Mouse (Mus musculus): ENCODE measurements at regions not wholly inside any gene's neighbourhood (a gene's known extent, or its start where the extent isn't known, plus 50 kb on each side); places are given as distances from the start of the nearest gene placed in this dataset.

DNA sequence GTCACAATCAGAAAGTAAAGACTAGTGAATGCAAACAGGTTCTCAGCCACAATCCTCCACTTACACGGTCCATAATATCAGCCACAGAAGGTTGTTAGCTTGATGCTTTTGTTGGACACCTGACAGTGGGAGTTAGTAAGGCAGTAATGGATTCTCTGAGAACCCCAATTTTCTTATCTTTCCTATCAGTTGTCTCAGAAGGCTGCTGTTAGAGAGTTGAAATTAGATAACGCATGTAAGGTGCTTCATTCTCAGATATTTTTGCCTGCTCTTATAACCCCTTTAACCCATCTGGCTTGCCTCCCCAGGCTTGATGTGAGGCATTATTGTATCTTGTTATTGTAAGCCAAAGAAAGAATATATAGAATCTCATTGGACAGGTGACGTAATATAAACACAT is 63.0 kb upstream of the Ube2e3 start:
- intact Hi-C loops (cut with DNase I; ENCODE audit: low total_unique reads) = no loop called here
- no peak for DNase-seq

DNA sequence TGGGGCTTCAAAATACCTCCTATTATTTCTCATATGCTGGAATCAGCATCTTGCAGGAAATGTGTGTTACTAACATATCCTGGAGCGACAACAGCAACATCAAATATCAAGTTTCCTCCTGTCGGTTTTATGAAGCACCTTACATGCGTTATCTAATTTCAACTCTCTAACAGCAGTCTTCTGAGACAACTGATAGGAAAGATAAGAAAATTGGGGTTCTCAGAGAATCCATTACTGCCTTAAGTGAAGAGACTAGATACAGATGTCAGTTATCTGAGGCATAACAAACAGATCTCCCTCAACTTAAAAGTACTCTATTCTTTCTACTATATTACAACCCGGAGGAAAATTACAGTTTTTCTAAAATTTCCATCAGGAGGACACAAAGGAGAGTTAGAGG is 64.4 kb upstream of the Ube2e3 start:
- DNase-seq = no peak
- intact Hi-C loops (cut with DNase I; ENCODE audit: low total_unique reads) = no loop called here

DNA sequence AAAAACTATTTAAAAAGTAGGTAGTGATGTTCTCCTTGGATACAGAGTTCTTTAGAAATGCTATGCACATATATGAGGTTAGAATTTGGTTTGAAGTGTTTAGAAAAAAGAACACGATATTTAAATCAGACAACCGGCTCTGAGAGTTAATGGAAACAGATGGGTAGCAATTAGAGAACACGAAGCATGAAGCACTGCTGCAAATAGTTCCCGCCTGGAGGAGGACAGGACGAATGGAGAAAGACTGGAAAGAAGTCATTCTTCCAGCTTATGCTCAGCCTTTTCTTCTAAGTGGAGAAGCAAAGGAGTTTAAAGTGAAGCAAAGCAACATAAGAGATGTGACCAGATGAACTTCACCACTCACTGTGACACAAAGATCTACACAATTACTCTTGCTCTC is 72.5 kb upstream of the Ube2e3 start:
- intact Hi-C loops (cut with DNase I; ENCODE audit: low total_unique reads) = no loop called here
- DNase-seq = no peak

DNA sequence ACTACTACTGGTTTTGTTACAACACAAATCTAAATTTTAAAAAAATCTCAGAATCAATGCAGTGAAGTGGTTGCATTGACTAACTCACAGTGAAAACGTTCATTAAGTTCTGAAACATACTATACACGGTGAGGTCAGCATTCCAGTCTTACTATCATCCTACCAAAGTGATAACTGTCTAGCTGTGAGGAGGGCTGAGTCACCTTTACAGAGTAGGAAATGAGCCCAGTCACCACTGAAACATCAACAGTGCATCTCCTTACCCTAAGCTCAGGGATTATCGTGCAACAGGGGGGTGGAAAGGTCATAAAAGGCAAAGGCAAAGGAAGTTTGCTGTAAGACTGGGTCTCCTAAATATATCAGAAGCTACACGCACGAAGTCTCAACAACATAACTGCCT is 73.2 kb upstream of the Ube2e3 start:
- intact Hi-C loops (cut with DNase I; ENCODE audit: low total_unique reads) = no loop called here
- no peak for DNase-seq

DNA sequence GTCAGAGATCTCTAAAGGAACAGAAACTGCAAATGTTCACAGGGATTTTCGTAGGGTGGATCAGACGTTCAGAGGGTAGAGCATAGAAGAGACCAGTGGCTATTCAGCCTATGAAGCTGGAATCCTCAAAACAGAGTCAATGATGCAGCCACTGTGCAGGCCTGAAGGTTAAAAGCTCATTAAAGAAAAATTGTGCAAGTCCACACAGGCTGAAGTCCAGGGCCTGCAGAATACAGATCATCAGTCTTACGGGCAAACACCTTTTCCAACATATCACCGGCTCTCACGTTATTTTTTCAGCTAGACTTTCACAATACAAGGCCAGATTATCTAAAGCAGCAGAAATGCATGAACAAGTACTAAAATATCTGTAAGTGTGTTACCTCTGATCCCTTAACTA is 78.8 kb upstream of the Ube2e3 start:
- DNase-seq = no peak
- intact Hi-C loops (cut with DNase I; ENCODE audit: low total_unique reads) = no loop called here

DNA sequence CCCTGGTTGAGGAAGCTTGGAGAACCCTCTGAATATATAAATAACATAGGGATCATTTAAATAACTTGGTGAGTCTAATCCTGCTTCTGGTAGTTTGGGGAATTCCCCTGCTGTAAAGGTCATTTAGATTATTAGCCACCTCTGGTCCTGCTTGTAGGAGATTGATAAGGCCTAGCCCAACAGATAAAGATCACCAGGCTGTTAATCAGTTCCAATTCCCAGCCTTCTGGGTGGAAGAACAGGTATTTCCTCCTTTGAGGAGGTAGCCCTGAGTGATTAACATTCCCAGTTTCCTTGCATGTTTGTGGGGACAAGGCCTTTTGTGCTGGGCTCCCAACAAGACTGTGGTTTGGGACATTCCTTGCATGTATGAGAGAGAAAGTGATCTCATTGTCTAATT is 79.7 kb upstream of the Ube2e3 start:
- intact Hi-C loops (cut with DNase I; ENCODE audit: low total_unique reads) = no loop called here
- no peak for DNase-seq

DNA sequence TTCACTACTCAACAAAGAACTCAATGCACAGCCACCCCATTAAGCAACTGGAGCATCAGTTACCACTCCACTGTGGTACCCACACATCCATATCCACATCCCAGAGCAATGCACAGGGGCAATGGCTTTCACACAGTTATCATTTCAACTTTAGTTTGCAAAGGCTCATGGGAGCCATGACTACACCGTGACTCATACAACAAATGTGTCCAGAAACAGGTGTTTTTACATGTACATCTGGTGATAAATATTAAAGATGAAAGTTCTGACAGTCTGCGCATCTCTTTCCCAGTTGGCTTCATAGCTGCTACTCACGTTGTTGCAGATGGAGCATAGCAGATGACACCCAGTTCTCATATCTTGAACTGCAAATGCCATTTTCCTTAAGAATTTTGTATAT is 88.0 kb upstream of the Ube2e3 start:
- no peak for DNase-seq
- intact Hi-C loops (cut with DNase I; ENCODE audit: low total_unique reads) = no loop called here

DNA sequence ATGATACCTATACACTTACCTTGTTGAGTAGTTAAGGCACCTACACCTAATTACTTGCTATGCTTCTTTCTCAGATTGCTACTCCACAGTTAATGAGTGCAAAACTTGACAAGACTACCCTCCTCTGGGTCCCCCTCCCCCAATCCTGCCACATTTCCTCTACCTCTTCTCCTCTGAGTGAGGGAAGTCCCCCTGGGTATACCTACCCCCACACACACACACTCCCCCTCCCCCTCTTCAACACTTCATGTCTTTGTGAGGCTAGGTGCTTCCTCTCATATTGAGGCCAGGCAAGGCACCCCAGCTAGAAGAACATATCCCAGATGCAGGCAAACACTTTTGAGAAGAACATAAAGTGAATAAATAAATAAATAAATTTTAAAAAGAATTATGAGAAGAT is 90.3 kb upstream of the Ube2e3 start:
- no peak for DNase-seq
- intact Hi-C loops (cut with DNase I; ENCODE audit: low total_unique reads) = no loop called here

DNA sequence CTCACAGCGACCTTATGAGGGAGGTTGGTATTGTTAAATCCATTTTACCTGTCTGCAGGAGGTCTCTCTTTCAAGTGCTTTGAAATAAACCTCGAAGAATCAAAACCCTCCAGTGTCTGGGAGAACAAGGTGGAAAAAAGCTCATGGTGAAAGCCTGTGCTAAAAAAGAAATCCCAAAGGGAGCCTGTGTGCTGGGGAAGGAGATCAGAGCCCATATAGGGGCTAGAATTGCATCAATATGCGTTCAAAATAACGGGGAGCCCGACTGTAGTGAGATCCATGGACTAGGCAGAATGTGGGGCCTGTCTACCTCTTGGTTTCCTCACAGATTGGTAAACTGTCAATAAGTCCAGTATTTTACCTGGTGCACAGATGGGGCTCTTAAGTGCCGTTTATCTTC is 113.6 kb upstream of the Ube2e3 start:
- intact Hi-C loops (cut with DNase I; ENCODE audit: low total_unique reads) = no loop called here
- no peak for DNase-seq

DNA sequence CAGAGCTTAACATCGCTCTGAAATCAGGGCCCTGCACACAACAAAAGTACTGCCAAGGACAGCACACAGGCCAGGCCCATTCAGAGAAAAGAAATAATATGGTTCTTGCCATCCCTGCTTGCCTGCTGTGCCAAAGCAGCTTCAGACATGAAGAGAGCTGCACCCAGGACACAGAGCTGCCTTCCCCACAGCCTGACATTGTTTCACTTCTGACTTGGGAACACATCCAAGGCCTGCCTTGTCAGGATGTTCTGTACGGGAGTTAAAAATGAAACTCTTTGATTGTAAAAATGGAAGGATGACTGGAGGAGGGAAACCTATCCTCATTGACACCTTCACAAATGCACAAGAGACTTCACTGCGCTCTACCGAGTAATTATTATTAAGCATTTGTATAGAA is 114.0 kb upstream of the Ube2e3 start:
- intact Hi-C loops (cut with DNase I; ENCODE audit: low total_unique reads) = no loop called here
- no peak for DNase-seq

DNA sequence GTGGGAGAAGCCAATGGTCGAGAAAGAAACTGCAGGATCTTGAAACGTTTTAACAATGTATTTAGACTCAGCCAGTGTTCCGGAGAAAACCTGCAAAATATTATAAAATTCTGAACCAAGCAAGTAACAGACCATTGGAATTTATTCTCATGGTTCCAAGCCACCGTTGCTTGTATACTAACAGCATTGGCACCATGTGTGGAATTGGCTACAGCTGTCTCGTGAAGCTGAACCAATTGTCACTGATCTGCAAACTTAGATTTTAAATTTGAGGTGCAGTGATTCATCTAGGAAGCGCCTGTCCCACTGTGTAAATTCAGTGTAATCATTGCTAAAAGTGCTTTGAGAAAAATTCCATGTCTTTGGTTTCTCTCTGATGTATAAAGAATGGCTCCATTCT is 137.8 kb upstream of the Ube2e3 start:
- intact Hi-C loops (cut with DNase I; ENCODE audit: low total_unique reads) = no loop called here
- DNase-seq = no peak

DNA sequence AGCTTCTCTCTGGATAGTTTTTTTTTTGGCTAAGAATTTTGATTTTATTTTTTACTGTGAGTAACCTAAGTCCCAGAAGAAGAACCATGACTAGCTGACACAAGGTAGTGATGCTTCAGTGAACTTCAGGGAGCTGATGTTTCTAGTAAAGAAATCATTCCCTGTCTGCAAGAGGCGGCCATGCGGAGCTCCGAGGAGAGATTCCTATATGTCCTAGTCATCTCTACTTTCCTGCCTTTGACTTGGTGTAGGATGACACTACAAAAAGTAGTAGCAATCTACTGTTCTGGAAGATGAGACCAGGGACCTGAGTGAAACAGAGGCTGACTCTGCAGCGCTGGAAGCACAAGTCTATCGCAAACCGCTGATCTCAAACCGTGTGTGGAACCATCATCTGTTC is 141.9 kb upstream of the Ube2e3 start:
- no peak for DNase-seq
- intact Hi-C loops (cut with DNase I; ENCODE audit: low total_unique reads) = no loop called here

DNA sequence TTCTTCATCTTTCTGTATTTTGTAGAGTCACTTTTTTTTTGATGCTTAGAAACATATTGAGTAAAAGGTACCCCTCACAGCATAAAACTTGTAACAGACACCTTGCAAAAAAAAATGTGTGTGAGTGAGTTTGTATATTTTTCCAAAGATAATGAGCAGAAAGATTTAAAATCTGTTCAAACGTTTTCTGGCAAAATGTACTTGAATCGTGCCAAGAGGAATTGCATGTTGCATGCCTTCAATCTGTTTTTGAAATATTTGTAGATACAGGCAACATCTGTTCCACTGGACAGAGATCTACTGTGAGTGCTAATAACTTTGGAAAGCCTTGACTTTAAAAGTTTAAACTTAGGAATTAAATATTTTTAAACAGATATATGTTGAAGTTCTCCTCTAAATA is 143.5 kb upstream of the Ube2e3 start:
- intact Hi-C loops (cut with DNase I; ENCODE audit: low total_unique reads) = no loop called here
- DNase-seq = no peak

DNA sequence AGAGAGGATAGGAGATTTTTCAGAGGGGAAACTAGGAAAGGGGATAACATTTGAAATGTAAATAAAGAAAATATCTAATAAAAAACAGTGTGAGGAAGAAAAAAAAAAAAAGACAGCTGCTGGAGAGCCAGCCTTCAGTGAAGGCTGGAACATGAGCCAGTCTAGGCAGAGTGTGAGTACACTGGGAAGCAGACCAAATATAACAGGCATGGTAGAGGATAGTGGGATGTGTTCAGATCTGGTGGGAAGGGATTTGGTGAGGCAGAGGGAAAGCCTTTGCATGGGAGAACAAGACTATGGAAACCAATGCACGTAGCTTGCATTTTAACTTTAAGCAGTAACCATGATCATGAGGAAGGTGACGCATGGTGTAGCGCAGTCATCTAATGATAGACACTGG is 144.5 kb upstream of the Ube2e3 start:
- DNase-seq = no peak
- intact Hi-C loops (cut with DNase I; ENCODE audit: low total_unique reads) = no loop called here

DNA sequence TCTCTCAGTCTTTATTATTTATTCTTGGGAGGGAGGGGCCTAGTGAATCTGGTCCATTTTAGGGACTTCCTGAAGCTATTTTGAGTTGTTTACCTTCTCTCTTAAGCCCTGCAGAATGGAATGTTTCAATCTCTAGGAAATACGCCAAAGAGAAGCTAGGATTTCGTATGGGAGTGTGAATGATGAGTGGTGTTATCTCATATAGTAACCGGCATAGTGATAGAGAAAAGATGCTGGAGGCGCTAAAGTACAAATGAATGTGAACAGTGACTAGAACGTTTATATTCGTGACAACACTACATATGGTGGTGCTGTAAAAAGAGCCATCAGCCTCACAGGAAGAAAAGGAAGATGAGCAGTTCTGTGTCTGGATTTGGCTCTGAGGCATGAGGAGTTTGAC is 145.2 kb upstream of the Ube2e3 start:
- DNase-seq = no peak
- intact Hi-C loops (cut with DNase I; ENCODE audit: low total_unique reads) = no loop called here

DNA sequence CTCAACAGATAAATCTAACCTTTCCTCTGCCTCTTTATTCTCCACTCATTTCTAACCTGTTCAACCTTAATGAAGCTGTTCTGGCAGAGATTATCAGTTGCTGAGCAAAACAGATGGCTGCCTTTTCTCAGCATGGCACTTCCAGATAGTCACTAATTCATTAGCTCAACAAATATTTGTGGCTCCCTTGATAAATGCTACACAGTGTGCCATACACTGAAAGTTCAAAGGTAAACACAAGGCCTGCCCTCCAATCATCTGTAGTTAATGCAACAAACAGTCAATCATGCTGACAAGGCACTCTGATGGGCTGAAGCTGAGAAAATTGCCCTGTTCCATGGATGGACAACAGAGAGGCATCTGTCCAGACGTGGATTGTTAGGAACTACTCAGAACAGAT is 149.4 kb upstream of the Ube2e3 start:
- intact Hi-C loops (cut with DNase I; ENCODE audit: low total_unique reads) = no loop called here
- no peak for DNase-seq

DNA sequence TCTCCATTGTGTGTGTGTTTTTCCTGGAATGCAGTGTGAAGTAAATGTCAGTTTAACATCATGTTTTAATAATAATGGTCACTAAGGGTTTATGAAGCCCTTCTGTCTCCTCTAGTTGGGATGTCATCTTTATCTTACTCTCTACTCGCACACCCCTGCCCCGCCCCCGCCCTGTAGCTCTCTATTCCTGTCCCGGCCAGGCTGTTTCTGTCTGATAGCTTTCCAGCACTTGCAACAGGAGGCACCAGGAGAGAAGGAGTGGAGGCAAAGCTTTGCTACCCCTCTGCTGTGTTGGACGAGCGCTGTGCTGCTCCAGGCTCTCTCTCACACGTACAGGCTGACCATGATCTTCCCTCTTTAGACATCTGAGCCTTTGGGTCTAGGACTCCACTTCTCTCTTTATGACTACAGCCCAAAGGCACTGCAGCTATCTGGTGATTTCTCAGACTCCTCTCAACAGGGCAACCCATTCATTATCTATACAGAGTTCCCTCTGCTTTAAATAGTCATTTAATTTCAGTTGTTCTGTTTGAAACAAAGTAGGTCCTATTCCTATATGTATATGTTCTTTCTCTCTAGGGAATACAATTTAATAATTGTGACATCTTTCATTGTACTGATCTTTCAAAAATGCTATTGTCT is 151.6 kb upstream of the Ube2e3 start:
- no peak for DNase-seq
- intact Hi-C loops (cut with DNase I; ENCODE audit: low total_unique reads) = no loop called here

DNA sequence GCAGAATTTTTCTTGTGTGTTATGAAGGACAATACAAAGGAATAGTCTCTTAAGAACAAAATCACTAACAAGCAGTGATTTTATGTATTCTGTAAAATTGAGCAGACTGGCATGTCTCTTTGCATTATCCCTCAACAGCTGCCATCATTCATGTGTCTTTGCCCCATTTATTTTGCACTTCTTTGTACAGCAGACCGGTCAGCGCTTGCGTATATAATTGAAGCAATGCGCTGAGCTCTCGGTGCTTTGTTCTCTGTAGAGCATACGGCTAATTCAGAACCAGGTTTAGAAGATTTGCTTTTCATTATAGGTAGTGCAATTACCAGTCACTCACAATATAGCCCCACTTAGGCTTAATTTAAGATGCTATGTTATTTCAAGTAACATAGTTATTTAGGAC is 173.1 kb upstream of the Ube2e3 start:
- intact Hi-C loops (cut with DNase I; ENCODE audit: low total_unique reads) = no loop called here
- DNase-seq = no peak

DNA sequence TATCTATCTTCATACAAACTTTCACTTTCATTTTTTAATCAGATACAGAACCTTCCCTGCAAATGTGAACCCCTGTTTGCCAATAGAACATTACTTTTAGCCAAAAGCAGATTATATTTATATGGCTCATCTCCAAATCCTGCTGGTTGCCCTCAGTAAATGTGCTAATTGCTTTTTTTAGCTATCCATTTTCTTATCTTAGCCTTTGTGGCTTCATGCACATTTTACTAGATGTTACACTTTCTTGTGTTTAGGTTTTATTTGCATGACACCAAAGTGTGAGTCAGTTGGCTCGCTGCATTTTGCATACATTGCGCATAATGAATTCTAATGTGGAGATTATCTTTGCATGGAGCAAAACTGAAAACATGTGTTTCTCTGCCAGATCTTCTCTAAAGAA is 211.3 kb upstream of the Ube2e3 start:
- no peak for DNase-seq
- intact Hi-C loops (cut with DNase I; ENCODE audit: low total_unique reads) = no loop called here

DNA sequence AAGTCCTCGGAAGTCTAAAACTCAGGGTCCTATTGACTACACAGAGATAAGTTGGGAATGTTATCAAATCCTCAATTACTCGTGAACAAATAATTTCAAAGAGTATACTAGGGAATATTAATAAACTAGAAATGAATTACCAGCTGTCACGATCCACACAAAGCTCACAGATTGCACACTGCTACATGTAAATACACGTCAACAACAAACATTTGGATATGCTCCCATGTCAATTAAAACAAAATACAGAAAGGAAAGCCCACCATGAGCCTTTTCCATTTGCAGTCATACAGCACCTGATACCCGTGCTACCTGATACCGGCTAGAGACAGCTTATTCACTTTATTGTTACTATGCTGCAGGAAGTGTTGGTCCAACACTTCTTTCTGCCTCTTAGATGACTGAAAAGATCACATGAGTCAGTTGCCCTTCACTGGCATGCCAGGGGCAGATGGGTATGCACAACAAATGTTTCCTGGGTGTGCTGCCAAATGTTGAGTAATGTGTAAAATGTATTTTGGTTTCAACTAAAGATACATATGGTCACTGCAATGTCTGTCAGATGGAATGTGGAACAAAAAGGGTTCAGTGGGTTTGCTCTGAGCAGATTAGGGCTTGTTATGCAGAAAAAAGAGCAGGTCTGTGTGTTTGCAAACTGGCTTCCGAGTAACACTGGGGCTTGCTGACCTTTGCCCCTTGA is 212.6 kb upstream of the Ube2e3 start:
- intact Hi-C loops (cut with DNase I; ENCODE audit: low total_unique reads) = no loop called here
- no peak for DNase-seq

DNA sequence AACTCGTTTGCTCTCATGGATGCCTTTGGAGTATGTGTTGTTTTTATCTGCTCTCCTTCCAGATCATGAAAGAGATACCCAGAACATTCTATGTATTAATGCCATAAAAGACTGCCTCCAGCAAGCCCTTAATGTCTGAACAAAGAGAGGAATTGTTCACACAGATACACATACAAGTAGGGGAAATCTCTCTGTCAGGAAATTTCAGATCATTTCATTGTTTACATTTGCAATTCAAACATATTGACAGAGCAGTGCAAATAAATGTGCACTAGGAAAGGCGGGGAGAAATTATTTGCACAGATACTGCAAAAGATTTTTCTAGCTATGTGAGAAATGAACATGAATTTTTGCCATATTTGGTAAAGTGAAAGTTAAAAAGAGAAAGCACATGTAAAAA is 216.4 kb upstream of the Ube2e3 start:
- intact Hi-C loops (cut with DNase I; ENCODE audit: low total_unique reads) = no loop called here
- no peak for DNase-seq

DNA sequence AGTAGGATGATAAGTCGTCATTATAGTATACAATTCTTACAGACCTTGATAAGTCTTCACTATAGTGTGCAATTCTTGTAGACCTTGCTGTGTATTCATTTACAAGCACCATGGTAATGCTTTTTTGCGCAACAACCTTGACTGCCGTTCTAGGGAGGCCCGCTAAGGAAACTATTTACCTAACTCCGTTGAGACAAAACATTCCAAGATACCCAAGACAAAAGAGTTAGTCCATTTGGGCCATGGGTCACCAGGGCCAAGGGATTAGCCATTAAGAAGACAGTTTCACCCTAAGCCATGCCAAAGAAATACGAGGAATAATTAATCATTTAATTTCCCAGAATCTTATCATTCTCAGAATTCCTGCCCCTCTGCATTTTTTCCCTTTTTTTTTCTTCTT is 227.6 kb upstream of the Ube2e3 start:
- DNase-seq = no peak
- intact Hi-C loops (cut with DNase I; ENCODE audit: low total_unique reads) = no loop called here
